Mouse (Mus musculus): ENCODE measurements around the gene Cenpb. TPM values are rescaled to one million over a fixed set of nuclear protein-coding genes. Genes with fewer than 3 reads are reported as not detected.
A peak's percentile ranks its signal among the peaks of the same experiment; 100 is the strongest.
"Not testable (repeated sequence)": the region's sequence is repeated elsewhere in the genome, so short reads cannot be mapped to it uniquely, and the experiment has no call there.

Gene Cenpb
- 65.6 and 70.4 TPM in 2 replicates for total RNA-seq (2021)
- long read RNA-seq, experiment 1, full-length matches to known transcripts, result 155 of 156 reads
- long read RNA-seq, experiment 1, partial matches to known transcripts, result 0 of 156 reads
- long read RNA-seq, experiment 1, other reads (novel, unspliced or antisense), result 1 of 156 reads
- long read RNA-seq, experiment 2, full-length matches to known transcripts, result 93 of 93 reads
- long read RNA-seq, experiment 2, partial matches to known transcripts, result 0 of 93 reads
- long read RNA-seq, experiment 2, other reads (novel, unspliced or antisense), result 0 of 93 reads

- peak; percentile 92 for DNase-seq
These were observed at the start of gene Cenpb for GRCm38 (mm10) chr2:131179990-131180587. Gene Cenpb (minus strand): TSS chr2:131180067.

- no peak for DNase-seq
These were observed 47.4 kb upstream of the Cenpb start for GRCm38 (mm10) chr2:131227243-131227642.

- DNase-seq, result not testable (repeated sequence)
These were observed 46.8 kb upstream of the Cenpb start for GRCm38 (mm10) chr2:131226669-131227068.

GRCm38 (mm10) chr2:131225178-131225577 is 45.3 kb upstream of the Cenpb start:
- DNase-seq, result no peak

GRCm38 (mm10) chr2:131223569-131223968 is 43.7 kb upstream of the Cenpb start:
- DNase-seq, result peak; percentile 31

GRCm38 (mm10) chr2:131222562-131222961 is 42.7 kb upstream of the Cenpb start:
- no peak for DNase-seq

GRCm38 (mm10) chr2:131221853-131222515 is 42.1 kb upstream of the Cenpb start:
- no peak for DNase-seq

- no peak for DNase-seq
These were observed 40.2 kb upstream of the Cenpb start for GRCm38 (mm10) chr2:131220030-131220429.

GRCm38 (mm10) chr2:131215941-131216858 is 36.3 kb upstream of the Cenpb start:
- DNase-seq, result peak; percentile 55

- no peak for DNase-seq
These were observed 33.9 kb upstream of the Cenpb start for GRCm38 (mm10) chr2:131213773-131214172.

- peak; percentile 55 for DNase-seq
These were observed 31.3 kb upstream of the Cenpb start for GRCm38 (mm10) chr2:131211026-131211615.

- peak; percentile 98 for DNase-seq
These were observed 30.3 kb upstream of the Cenpb start for GRCm38 (mm10) chr2:131209969-131210792.

- no peak for DNase-seq
These were observed 29.4 kb upstream of the Cenpb start for GRCm38 (mm10) chr2:131209125-131209795.

GRCm38 (mm10) chr2:131208356-131208755 is 28.5 kb upstream of the Cenpb start:
- no peak for DNase-seq

- DNase-seq, result no peak
These were observed 26.9 kb upstream of the Cenpb start, which contains the start of gene Ap5s1 for GRCm38 (mm10) chr2:131206778-131207177. Gene Ap5s1 (plus strand): TSS chr2:131207078.

GRCm38 (mm10) chr2:131205521-131206182 is 25.8 kb upstream of the Cenpb start:
- DNase-seq, result no peak

GRCm38 (mm10) chr2:131204410-131204981 is 24.6 kb upstream of the Cenpb start:
- peak; percentile 96 for DNase-seq

GRCm38 (mm10) chr2:131203816-131204409 is 24.0 kb upstream of the Cenpb start:
- DNase-seq, result no peak

- peak; percentile 46 for DNase-seq
These were observed 21.4 kb upstream of the Cenpb start for GRCm38 (mm10) chr2:131201262-131201661.
